Mouse (Mus musculus) frontal cortex, postnatal 10 days (tissue): ENCODE measurements at regions not wholly inside any gene's neighbourhood (a gene's known extent, or its start where the extent isn't known, plus 50 kb on each side); places are given as distances from the start of the nearest gene placed in this dataset.

Source experiments
- DNase-seq, 2 experiments: peaks; one replicate each; pipeline ENCODE4 v3.0.0; 2022; ENCODE audit warnings: low spot score in 2 of 2, mixed read lengths in 1 of 2

DNA sequence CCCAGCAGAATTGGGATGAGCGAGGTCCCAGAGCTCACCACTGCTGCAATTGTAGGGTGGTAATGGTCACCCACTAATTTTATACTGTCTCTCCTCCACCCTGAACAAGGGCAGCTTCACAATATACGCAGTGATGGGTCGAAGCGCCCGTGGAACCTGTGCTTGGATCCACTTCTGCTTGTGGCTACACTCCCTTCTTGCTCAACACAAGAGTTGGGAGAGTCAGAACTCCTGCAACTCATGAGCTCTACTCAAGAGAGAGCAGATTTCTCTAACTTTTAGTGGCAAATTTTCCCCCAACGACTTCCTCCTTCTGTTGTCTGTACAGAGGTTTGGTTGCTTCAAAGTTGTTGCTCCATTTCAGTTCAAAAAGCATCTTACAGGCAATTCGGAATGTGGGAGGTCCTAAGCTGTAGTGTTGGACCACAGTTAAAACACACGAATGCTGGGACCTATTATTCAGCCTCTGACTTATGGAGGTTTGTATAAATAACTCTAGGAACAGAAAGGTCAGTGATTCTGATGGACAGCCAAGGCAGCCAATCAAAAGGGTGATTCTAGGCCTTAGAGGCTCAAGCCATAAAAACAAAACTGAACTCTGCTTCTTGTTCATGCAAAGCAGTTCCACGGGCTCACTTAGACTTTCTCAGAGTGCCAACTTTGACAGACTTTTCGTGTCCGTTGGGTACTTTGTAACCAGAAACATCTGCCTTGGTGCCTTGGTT is 227.8 kb upstream of the Meis1 start:
- DNase-seq = no peak

DNA sequence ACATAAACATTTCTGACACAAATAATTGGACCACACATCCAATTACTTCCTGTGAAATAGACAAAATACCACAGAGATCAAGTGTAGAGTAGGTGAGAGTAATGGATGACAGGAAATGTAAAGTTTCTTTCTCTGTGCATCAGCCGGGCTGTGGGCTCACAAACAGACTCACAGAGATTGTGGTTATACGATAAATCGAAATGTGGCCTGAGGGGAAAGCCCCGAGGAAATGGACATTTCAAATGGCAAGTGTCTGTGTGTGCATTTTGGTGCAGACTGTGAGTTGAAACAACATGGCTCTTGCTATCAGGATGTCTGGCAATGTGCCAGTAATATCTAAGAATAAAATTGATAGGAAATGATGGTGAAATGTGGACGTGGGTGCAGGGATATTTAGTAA is 234.8 kb upstream of the Meis1 start:
- no peak for DNase-seq

DNA sequence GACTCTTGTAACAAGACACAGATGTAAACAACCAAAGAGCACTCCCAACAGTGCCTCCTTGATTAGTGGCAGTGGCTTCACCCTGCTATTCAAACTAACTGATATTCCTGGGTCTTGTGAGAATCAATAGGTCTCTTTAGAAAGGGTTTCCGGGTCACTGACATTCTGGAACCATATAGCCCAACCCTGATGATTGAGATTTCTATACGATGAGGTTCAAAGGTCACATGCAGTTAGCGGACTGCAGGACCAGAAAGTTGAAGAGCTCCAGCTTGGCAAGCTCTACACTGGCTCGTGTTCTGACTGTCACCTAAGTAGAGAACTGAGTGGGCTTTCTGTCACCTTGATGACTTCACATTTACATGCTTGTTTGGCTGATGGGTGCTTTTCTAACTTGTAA is 235.4 kb upstream of the Meis1 start:
- no peak for DNase-seq

DNA sequence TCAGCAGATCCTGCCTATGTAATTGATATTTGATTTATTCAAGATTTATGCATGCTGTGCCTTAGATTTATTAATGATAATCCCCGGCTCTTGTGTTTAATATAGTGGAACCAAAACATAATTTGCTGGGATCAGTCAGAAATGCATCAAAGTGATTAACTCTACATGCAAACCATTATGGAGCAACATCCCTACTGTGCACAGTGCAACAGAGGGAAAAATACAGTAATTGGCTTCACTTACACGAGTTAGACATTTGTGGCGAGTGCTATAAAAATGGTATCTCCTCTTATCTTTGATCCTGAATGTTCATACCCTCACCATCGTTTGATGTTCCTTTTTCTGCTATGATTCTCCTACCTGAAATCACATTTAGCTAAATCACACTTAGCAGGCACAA is 238.8 kb upstream of the Meis1 start:
- DNase-seq = no peak

GRCm38 (mm10) chr11:19262832-19263231 is 244.0 kb upstream of the Meis1 start:
- no peak for DNase-seq

- no peak for DNase-seq
These were observed 246.2 kb upstream of the Meis1 start for GRCm38 (mm10) chr11:19264798-19265671.

DNA sequence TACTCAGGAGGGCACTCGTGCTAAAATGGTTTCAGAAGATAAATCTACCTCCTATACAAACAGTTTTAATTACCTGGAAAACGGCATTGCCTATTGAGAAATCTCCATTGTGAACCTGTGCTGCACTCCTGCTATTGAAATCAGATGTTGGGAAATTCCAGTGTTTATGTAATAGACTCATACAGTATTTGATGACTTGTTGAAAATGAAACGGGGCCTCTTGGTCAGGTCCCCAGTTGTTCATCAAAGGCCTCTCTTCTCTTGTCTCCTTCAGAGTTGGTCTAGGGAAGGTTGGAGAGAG is 246.8 kb upstream of the Meis1 start:
- DNase-seq = no peak

DNA sequence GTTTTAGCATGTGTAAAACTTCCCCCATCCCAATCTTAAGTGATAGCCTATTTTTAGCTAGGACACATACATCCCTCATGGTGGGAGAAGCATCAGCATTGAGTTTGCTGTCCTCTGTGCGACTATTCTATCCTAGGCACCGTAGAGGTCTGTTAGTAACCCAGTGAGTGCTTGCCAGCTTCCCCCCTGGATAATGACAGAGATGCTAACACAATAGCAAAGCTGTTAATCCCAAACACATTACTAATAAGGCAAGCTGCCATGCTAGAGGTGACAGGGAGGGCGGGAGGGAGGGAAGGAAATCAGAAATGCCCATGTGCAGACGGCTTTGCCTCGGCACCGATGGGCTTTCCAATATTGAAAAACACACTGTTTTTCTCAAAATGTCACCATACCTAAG is 272.2 kb upstream of the Meis1 start:
- DNase-seq = no peak

DNA sequence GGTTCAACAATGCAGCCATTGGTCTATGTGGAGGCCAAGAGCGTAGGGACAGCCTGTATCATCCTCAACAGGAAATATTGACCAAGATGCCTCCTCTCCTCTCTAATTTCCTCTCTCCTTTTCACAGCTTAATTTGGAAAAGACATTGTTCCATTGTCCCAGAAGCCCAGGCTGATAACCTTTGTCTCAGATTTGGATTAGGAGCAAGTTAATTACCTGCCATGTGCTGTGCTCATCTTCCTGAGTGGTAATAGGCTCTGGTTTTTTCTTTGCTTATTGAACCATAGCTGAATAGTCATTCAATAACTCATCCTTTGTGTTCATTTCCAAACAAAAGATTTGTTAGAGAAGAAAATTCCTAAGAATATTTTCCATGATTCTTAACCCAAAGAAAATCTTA is 280.6 kb upstream of the Meis1 start:
- no peak for DNase-seq

DNA sequence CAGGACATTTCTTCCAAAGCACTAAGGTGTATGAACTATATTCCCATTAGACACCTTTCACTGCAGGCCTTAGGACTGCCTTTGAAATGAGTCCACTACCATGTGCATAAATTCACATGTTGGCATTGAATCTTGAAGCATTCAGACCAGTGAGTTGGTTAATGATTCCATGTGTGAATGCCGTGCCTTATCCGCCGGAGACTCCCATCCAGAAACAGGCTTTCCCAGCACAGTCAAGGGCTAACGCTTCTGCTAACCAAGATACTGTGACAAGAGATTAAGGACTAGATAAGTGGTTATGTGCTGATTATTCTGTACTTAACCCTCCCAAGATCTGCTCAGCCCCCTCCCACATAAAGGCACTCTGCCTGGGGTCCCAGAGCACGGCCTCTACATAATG is 287.9 kb upstream of the Meis1 start:
- no peak for DNase-seq

- no peak for DNase-seq
These were observed 312.0 kb upstream of the Meis1 start for GRCm38 (mm10) chr11:19330685-19331239.

DNA sequence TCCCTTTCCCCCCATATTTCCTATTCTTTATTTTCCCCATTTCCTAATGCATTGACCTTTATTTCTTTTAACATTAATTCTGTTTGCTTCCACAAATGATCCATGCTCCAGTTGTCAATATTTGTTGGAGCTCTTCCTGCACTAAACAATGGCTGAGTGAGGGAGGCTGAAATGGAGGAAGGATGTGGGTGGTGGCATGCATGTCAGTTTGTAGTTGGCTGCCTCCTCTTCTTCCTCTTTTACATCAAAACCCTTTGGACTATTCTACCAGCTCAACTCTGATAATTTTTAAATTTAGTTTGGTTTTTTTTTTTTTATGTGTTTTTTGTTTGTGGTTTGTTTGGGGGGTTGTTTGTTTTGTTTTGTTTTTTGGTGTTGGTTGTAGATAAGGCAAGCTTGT is 313.5 kb upstream of the Meis1 start:
- DNase-seq = no peak

GRCm38 (mm10) chr11:19332727-19333126 is 313.9 kb upstream of the Meis1 start:
- no peak for DNase-seq

DNA sequence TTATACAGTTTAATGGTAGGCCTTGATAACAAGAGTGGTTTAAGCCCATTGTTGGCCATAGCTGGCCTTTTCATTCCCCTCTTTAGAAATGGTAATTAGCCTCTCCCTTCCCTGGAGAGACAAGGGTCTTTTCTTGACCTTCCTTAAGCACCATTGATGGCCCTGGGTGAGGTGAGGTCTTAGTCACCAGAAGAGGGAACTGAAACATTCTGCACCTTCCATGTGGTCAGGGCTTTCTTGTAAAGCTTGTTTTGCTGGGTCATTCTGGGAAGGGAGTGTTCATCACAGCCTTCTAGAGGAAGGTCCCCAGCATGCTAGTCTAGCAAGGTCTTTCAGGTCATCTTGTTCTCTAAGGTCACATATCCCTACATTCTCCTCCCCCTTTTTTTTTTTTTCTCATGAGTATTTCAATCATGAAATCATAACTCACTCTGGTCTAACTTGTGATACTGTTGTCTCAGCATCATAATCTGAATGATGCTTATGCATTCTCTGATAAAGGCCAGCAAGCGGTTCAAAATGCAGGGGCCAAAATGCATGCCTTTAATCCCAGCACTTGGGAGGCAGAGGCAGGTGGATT is 315.2 kb upstream of the Meis1 start:
- DNase-seq = no peak

DNA sequence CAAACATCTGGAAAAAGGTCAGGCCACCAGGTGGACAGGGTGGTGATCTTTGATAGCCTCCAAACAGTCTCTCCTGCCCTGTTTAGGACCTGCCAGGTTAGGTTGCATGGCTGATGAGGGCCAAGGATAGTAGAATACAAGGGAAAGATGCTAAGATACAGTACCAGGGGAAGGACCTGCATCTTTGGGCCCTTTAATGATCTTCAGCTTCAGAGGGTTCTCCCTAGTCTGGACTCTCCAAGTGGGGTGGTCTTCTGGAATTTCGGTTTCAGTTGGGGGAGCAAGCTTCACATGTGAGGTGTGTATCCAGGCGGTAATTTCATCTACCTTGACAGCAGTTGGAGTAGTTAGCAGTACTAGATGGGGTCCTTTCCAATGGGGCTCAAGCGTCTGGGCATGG is 316.6 kb upstream of the Meis1 start:
- DNase-seq = no peak

DNA sequence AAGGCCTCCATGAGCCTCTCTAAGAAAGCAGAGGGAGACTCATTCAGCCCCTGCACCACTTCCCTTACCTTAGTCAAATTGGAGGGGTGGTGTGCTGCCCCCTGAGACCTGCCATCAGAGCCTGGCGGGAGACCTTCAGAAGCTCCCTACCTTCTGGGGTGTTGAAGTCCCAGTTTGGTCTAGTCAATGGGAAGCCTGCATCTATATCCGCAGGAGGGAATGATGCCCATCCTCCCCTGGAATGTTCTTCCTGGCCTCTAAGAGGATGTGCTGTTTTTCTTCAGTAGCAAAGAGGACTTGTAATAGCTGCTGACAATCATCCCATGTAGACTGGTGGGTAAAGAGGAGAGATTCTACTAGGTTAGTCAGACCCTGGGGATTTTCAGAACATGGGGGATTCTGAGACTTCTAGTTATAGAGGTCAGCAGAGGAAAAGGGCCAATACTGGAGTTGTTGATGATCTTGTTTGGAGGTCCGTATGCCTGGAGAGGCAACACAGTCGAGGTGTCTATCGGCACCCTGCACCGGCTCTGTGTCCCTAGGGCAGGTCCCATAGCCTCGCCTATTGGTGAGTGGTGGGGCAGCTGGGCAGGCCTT is 321.0 kb upstream of the Meis1 start:
- no peak for DNase-seq

DNA sequence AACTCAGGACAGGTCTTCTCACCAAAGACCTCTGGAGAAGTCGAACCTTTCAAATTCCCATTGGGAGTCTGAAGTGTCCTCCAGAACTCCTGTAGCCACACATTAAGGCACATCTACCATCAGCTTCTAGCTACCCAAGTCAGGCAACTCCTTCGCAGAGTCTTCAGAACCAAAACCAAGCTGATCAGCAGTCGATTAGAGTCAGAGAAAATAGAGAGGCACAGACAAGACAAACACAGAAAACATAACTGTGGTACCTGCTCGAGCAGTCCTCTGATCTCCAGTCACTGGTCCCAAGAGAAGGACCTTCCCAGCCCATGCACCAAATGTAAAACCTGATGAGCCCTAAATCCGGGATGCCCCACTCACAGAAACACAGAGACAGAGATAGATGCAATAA is 322.1 kb upstream of the Meis1 start:
- no peak for DNase-seq

DNA sequence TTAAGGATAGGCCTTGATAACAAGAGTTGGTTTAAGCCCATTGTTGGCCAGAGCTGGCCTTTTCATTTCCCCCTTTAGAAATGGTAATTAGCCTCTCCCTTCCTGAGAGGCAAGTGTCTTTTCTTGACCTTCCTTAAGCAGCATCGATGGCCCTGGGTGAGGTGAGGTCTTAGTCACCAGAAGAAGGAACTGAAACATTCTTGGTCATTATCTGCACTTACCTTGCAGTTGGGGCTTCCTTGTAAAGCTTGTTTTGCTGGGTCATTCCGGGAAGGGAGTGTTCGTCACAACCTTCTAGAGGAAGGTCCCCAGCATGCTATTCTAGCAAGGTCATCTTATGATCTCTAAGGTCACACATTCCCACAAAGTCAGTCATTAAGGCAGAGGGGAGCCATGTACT is 322.6 kb upstream of the Meis1 start:
- DNase-seq = no peak

- DNase-seq = no peak
These were observed 324.0 kb upstream of the Meis1 start for GRCm38 (mm10) chr11:19342803-19343202.

DNA sequence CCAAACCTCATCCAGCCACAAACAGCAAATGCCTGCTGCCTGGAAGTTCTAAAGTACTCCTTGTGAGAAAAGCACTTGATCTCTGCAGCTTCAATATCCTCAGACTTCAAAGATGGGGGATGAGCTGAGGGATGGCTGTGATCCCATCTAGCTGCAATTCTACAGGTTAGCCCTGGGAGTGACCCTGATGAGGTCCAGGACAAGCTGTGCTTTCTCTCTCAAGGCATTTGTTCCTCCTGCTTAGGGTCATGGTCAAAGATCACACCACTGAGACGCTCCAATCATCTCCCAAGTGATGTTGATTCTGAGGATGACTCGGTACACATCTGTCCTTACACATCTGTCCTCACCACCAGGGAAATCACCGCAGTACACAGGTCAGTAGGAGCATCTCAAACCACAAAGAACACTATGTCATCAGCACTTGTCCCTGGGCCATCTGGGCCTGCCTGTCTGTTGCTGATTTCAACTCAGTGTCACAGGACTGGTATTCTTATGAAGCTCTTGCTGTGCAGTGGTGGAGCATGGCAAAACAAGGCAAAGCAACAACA is 327.6 kb upstream of the Meis1 start:
- no peak for DNase-seq

GRCm38 (mm10) chr11:19350331-19351242 is 331.8 kb upstream of the Meis1 start:
- DNase-seq = no peak
